24 mouse cellular contexts compared by ENCODE assay signal in the genomic region with DNA sequence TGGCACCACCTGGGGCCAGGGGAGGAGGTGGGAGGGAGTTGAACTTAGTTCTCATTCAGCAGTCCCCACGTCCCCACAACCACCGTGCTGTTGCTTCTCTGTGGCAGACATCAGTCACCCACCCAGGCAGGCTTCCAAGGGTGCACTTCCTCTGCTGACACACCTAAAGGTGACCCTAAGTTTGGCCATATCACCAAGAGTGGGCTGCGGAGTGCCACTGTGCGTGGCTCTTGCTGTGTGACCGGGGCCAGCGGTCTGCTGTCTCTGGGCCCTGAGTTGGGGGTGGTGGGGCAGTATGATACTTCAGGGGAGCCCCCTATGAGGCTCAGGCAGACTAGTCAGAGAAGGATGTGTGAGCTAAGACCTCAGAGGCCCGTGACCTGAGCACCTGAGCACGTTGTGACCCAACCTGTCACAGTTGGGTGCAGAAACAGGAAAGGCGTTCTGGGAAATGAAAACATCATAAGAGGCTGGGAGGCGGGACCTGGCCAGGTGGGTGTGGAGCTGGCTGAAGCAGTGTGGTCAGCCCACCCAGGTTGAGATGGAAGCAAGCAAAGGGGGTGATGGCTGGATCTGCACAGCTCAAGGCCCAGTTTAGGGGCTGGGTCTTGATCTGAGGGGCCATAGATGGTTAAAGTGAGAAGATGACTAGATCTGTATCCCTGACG. TPM values are rescaled to one million over a fixed set of nuclear protein-coding genes. Genes with fewer than 3 reads are reported as not detected.
A peak's percentile ranks its signal among the peaks of the same experiment; 100 is the strongest.
DNase-seq lines count a peak whose midpoint lies in the region; ATAC-seq and TF ChIP-seq lines count a peak whose summit lies in the region.
"Had no signal": no experiment of that assay in that cellular context is flagged by ENCODE, and none has a peak within 500 bp of the region (broad histone marks: within the 10 kb centered on the region; RNA-seq: fewer than 3 reads in every experiment).

No protein-coding gene starts in this region.

- no peaks in the 10 kb centered on the region for H3K79me2 ChIP-seq in CH12.LX (replicated peaks; ENCODE audit: control insufficient read depth, extremely low read depth, insufficient read depth, poor library complexity, severe bottlenecking)

- 78% methylated on average over 11 of the region's 11 CpGs for WGBS in liver, embryonic 11.5 days
- 65% methylated on average over 11 of the region's 11 CpGs for WGBS in liver, embryonic 12.5 days (ENCODE audit: insufficient replicate concordance)

- ATAC-seq in liver, embryonic 11.5 days (replicated peaks; ENCODE audit: low FRiP score): no peak
- no peak for ATAC-seq in liver, embryonic 12.5 days
- ATAC-seq: forebrain, embryonic 14.5 days; midbrain, embryonic 13.5 days had no signal

- peaks cover 12% of the 10 kb centered on the region; the same call in 1 of the 2 replicates for H3K27me3 ChIP-seq in liver, embryonic 11.5 days (replicated peaks; ENCODE audit: control insufficient read depth, insufficient read depth, low read length)
- H3K27me3 ChIP-seq in liver, embryonic 12.5 days (replicated peaks): peaks cover 53% of the 10 kb centered on the region
- H3K27me3 ChIP-seq in CH12.LX (replicated peaks): peaks cover 81% of the 10 kb centered on the region
- H3K27me3 ChIP-seq: liver, embryonic 13.5 days had no signal

- H3K36me3 ChIP-seq in liver, embryonic 11.5 days (ENCODE audit: control insufficient read depth, insufficient read depth, low read length): no peaks in the 10 kb centered on the region
- no peaks in the 10 kb centered on the region for H3K36me3 ChIP-seq in liver, embryonic 12.5 days
- H3K36me3 ChIP-seq in CH12.LX (replicated peaks in 1 of 2; ENCODE audit: control insufficient read depth in 1 of 2, insufficient read depth in 1 of 2, low read length in 1 of 2): no peaks in the 10 kb centered on the region
- H3K36me3 ChIP-seq: embryonic facial prominence, embryonic 13.5 days; liver, embryonic 13.5 days; midbrain, embryonic 13.5 days; neural tube, embryonic 13.5 days had no signal

- H3K4me1 ChIP-seq in liver, embryonic 11.5 days (replicated peaks; ENCODE audit: control insufficient read depth, insufficient read depth, low read length): no peaks in the 10 kb centered on the region
- no peaks in the 10 kb centered on the region for H3K4me1 ChIP-seq in liver, embryonic 12.5 days
- H3K4me1 ChIP-seq in CH12.LX (ENCODE audit: control insufficient read depth in 1 of 2, insufficient read depth in 2 of 2): peaks cover 10 to 38% of the 10 kb centered on the region in 2 experiments
- H3K4me1 ChIP-seq: embryonic facial prominence, embryonic 13.5 days; liver, embryonic 13.5 days; midbrain, embryonic 13.5 days; neural tube, embryonic 13.5 days had no signal

- no peak overlapping the region for H3K9ac ChIP-seq in liver, embryonic 11.5 days (ENCODE audit: low read depth, low read length)
- no peak overlapping the region for H3K9ac ChIP-seq in liver, embryonic 12.5 days
- no peak overlapping the region for H3K9ac ChIP-seq in CH12.LX (ENCODE audit: insufficient read depth, low read depth)
- H3K9ac ChIP-seq: embryonic facial prominence, embryonic 13.5 days; liver, embryonic 13.5 days; lung, embryonic 14.5 days; midbrain, embryonic 13.5 days; neural tube, embryonic 13.5 days had no signal

- no peak for TF ChIP-seq POLR2A in CH12.LX (IDR thresholded peaks at IDR 0.05; ENCODE audit: low read depth, low read length)

- in situ Hi-C loops in CH12.LX (cut with MboI; ENCODE audit: low pct_ligation_motif_present, low pct_unique_long_range_greater_than_20kb, low sequenced_read_pairs): loop anchor here (5.0 to 25.0 kb wide), 2 partner anchors 74 to 344 kb away; no protein-coding TSS in a partner anchor

- no peak overlapping the region for H3K4me3 ChIP-seq in liver, embryonic 11.5 days (ENCODE audit: low read depth, low read length)
- H3K4me3 ChIP-seq in liver, embryonic 12.5 days: no peak overlapping the region
- H3K4me3 ChIP-seq in CH12.LX (replicated peaks in 1 of 3; ENCODE audit: low read depth in 2 of 3, low read length in 2 of 3, poor library complexity in 1 of 3): no peak overlapping the region
- H3K4me3 ChIP-seq: embryonic facial prominence, embryonic 13.5 days; erythroblast, embryonic 14.5 days; gastrocnemius, adult 2 months; left cerebral cortex, adult 2 months; liver, embryonic 13.5 days; midbrain, embryonic 13.5 days; neural tube, embryonic 13.5 days had no signal

- no peak for TF ChIP-seq RAD21 in CH12.LX (IDR thresholded peaks at IDR 0.05; ENCODE audit: low read depth, low read length)

- H3K9me3 ChIP-seq in liver, embryonic 11.5 days (ENCODE audit: control insufficient read depth, low read length): no peaks in the 10 kb centered on the region
- no peaks in the 10 kb centered on the region for H3K9me3 ChIP-seq in liver, embryonic 12.5 days (replicated peaks)
- H3K9me3 ChIP-seq in CH12.LX (replicated peaks; ENCODE audit: low read length): peaks cover 3% of the 10 kb centered on the region
- H3K9me3 ChIP-seq: embryonic facial prominence, embryonic 13.5 days; midbrain, embryonic 13.5 days; neural tube, embryonic 13.5 days had no signal

- peak; percentile 27 for DNase-seq in kidney, adult 11 months
- no peak for DNase-seq in kidney, postnatal 14 days
- DNase-seq in liver, embryonic 11.5 days (ENCODE audit: low spot score): peak; percentile 21
- DNase-seq in A20 (ENCODE audit: low read depth, low spot score): peak; percentile 29
- no peak for DNase-seq in CH12.LX (ENCODE audit: extremely low read depth)
- no peak for DNase-seq in layer of hippocampus, postnatal 10 days (ENCODE audit: low spot score in 2 of 2)
- DNase-seq: adrenal gland, postnatal 10 days; cerebellum, adult 18-20 months; gastrocnemius, adult 2 months; layer of hippocampus, adult 9-11 months; left cerebral cortex, postnatal 4 days; liver, embryonic 13.5 days; lung, embryonic 14.5 days; thymus, adult 18-20 months had no signal

- TF ChIP-seq CTCF in CH12.LX (conservative IDR thresholded peaks at IDR 0.05 in 1 of 2, IDR thresholded peaks at IDR 0.05 in 1 of 2; ENCODE audit: low read depth in 2 of 2, low read length in 2 of 2): no peak

- H3K27ac ChIP-seq in liver, embryonic 11.5 days (ENCODE audit: low read depth, low read length): no peak overlapping the region
- H3K27ac ChIP-seq in liver, embryonic 12.5 days: no peak overlapping the region
- H3K27ac ChIP-seq in CH12.LX (ENCODE audit: insufficient read depth, low read depth): no peak overlapping the region
- H3K27ac ChIP-seq: embryonic facial prominence, embryonic 13.5 days; gastrocnemius, adult 2 months; left cerebral cortex, adult 2 months; liver, embryonic 13.5 days; midbrain, embryonic 13.5 days; neural tube, embryonic 13.5 days had no signal

- dilution Hi-C loops in CH12.LX (cut with MboI; ENCODE audit: extremely low pct_ligation_motif_present, extremely low pct_unique_long_range_greater_than_20kb, low sequenced_read_pairs): no loop called here

- H3K4me2 ChIP-seq in liver, embryonic 11.5 days: no peak overlapping the region
- no peak overlapping the region for H3K4me2 ChIP-seq in liver, embryonic 12.5 days
- no peak overlapping the region for H3K4me2 ChIP-seq in CH12.LX (ENCODE audit: insufficient read depth, low read depth, poor library complexity, severe bottlenecking)
- H3K4me2 ChIP-seq: embryonic facial prominence, embryonic 13.5 days; heart, embryonic 11.5 days; liver, embryonic 13.5 days; lung, embryonic 14.5 days; midbrain, embryonic 13.5 days; neural tube, embryonic 13.5 days had no signal

- no peak for TF ChIP-seq EP300 in CH12.LX (IDR thresholded peaks at IDR 0.05; ENCODE audit: low read length)

TF ChIP-seq in CH12.LX, 34 proteins besides CTCF, POLR2A, EP300 and RAD21:
- TF ChIP-seq ETS1 (conservative IDR thresholded peaks at IDR 0.05; ENCODE audit: low read depth, low read length) (peak; percentile 24; the same call in 1 of the 2 replicates), BHLHE40 (IDR thresholded peaks at IDR 0.05; ENCODE audit: low read depth, low read length) (peak; percentile 68), ZC3H11A (IDR thresholded peaks at IDR 0.05; ENCODE audit: low read depth, low read length) (no peak)

RNA-seq across cellular contexts. Expression of gene Pck1, which starts 28.0 kb away (rescaled TPM):
- polyA plus RNA-seq in liver, embryonic 11.5 days (2014; fragmentation: Nextera tagmentation; extraction: Ambion mirVana): 0.17 and 0.23 TPM in 2 replicates
- 0.07 and 0.20 TPM in 2 replicates for polyA plus RNA-seq in liver, embryonic 12.5 days (2016; fragmentation: Nextera tagmentation; extraction: Ambion mirVana)
- 0.13 TPM in 2 replicates for total RNA-seq in CH12.LX (2012; rRNA removed)
- 0.08 and 0.11 TPM in 2 replicates for total RNA-seq in CH12.LX (2014; rRNA removed)
- polyA plus RNA-seq in CH12.LX (2012; ENCODE audit: insufficient read length, low read depth): 0.11 TPM in 1 of 2 replicates, not detected in the other
- total RNA-seq in layer of hippocampus, postnatal 10 days (2021): not detected
- total RNA-seq: left cerebral cortex, postnatal 4 days; megakaryocyte, adult 5-6 weeks had no signal
- polyA plus RNA-seq: embryonic facial prominence, embryonic 13.5 days; forebrain, embryonic 14.5 days; heart, embryonic 11.5 days; hindbrain, embryonic 11.5 days; lung, embryonic 14.5 days; midbrain, embryonic 13.5 days; neural tube, embryonic 13.5 days had no signal

RNA-seq across cellular contexts. Expression of gene Zbp1, which starts 37.9 kb away (rescaled TPM):
- not detected in 2 replicates for polyA plus RNA-seq in liver, embryonic 11.5 days (2014; fragmentation: Nextera tagmentation; extraction: Ambion mirVana)
- polyA plus RNA-seq in liver, embryonic 12.5 days (2016; fragmentation: Nextera tagmentation; extraction: Ambion mirVana): 0.21 and 0.36 TPM in 2 replicates
- total RNA-seq in CH12.LX (2012; rRNA removed) (8.4 and 8.7 TPM in 2 replicates), CH12.LX (2014; rRNA removed) (7.3 and 9.8 TPM in 2 replicates)
- polyA plus RNA-seq in CH12.LX (2012; ENCODE audit: insufficient read length, low read depth): 7.9 and 8.1 TPM in 2 replicates
- not detected for total RNA-seq in layer of hippocampus, postnatal 10 days (2021)
- total RNA-seq: gastrocnemius, adult 2 months had no signal
- polyA plus RNA-seq: erythroblast, embryonic 14.5 days; forebrain, embryonic 14.5 days; heart, embryonic 11.5 days; hindbrain, embryonic 11.5 days had no signal

Comparison
In these comparisons a context has a peak if more than half of its experiments do, and no peak if none do; other contexts are left out.
1. DNase-seq: peak in kidney, adult 11 months (single experiment), liver, embryonic 11.5 days (single experiment) and A20 (single experiment); none in kidney, postnatal 14 days (single experiment), CH12.LX (single experiment) and layer of hippocampus, postnatal 10 days (0 of 2).